In the genomic region with DNA sequence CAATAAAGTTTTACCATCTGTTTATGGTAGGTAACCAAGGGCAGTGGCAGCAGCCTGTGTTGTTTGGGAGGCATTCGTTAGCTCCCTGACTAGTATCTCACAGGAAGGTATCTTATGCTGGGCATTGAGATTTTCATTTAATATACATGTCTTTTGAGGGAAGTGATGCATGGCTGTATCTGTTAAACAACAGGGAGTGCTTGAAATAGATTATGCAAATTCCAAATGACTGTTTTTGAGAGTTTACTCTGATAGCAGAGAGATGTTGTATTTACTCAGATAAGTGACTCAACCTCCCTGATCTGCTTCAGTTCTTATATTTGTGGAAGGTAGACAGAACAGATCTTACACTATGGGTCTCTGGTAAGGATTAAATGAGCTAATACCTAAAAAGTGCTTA, we compare ENCODE assay signal across 13 mouse cellular contexts.
"Had no signal": no experiment of that assay in that cellular context is flagged by ENCODE, and none has a peak within 500 bp of the region (broad histone marks: within the 10 kb centered on the region; RNA-seq: fewer than 3 reads in every experiment).

No protein-coding gene starts in this region.

- H3K9ac ChIP-seq: limb, embryonic 12.5 days; midbrain, embryonic 13.5 days had no signal

- H3K36me3 ChIP-seq: limb, embryonic 12.5 days; midbrain, embryonic 13.5 days had no signal

- H3K9me3 ChIP-seq: limb, embryonic 12.5 days; midbrain, embryonic 13.5 days had no signal

- H3K4me1 ChIP-seq: limb, embryonic 12.5 days; midbrain, embryonic 13.5 days had no signal

- H3K27me3 ChIP-seq: limb, embryonic 12.5 days; midbrain, embryonic 13.5 days had no signal

- H3K4me2 ChIP-seq: limb, embryonic 12.5 days; midbrain, embryonic 13.5 days had no signal

- DNase-seq: kidney, adult 11 months; kidney, adult 9 months; kidney, postnatal 4 days; lung, adult 18-20 months; right cerebral cortex, adult 18-20 months; right cerebral cortex, postnatal 25 days; thymus, adult 2 months; thymus, postnatal 25 days had no signal

- H3K27ac ChIP-seq: kidney, postnatal 0 days; layer of hippocampus, adult 2 months; limb, embryonic 12.5 days; midbrain, embryonic 13.5 days had no signal

- H3K4me3 ChIP-seq: layer of hippocampus, adult 2 months; limb, embryonic 12.5 days; midbrain, embryonic 13.5 days had no signal

- ATAC-seq: inflammation-experienced regulatory T-cells, adult 6 months; midbrain, embryonic 13.5 days had no signal
